Mouse (Mus musculus) embryonic facial prominence, embryonic 10.5 days (tissue): Measurements from ENCODE around the gene Prkab1. TPM values are rescaled to one million over a fixed set of nuclear protein-coding genes. Genes with fewer than 3 reads are reported as not detected.

Source experiments
- DNase-seq: peaks from one replicate; pipeline ENCODE4 v3.0.0-alpha.2; 2017; ENCODE audit warnings: low spot score
- H3K27ac ChIP-seq: fragments of 300-500 bp; sonication (generic); replicated peaks from 2 replicates; pipeline ENCODE4 v1.5.1; 2016; ENCODE audit warnings: mild to moderate bottlenecking
- H3K27me3 ChIP-seq: fragments of 300-500 bp; sonication (generic); replicated peaks from 2 replicates; pipeline ENCODE4 v1.6.1; 2016; ENCODE audit warnings: low read depth, mild to moderate bottlenecking; ENCODE audit not compliant: poor library complexity, severe bottlenecking
- H3K36me3 ChIP-seq: fragments of 300-500 bp; sonication (generic); replicated peaks from 2 replicates; pipeline ENCODE4 v1.6.1; 2016; ENCODE audit warnings: mild to moderate bottlenecking, moderate library complexity
- H3K4me1 ChIP-seq: fragments of 300-500 bp; sonication (generic); 2 replicates; pipeline ENCODE4 v1.6.1; 2016
- H3K4me3 ChIP-seq: fragments of 300-500 bp; sonication (generic); 2 replicates; pipeline ENCODE4 v1.5.1; 2016; ENCODE audit warnings: mild to moderate bottlenecking, moderate library complexity
- H3K9me3 ChIP-seq: fragments of 300-500 bp; sonication (generic); 2 replicates; pipeline ENCODE4 v1.6.1; 2016; ENCODE audit warnings: mild to moderate bottlenecking
- WGBS: fragments of 180-500 bp; shearing (Covaris S2); methylation state at CpG from one replicate; pipeline ENCODE4 v1.1.7; 2016; 5-methylcytosine and 5-hydroxymethylcytosine counted together
- polyA plus RNA-seq: library from polyadenylated mRNA; unstranded; fragments of >200 nt; fragmentation: Nextera tagmentation; extraction: Ambion mirVana; gene quantifications from 2 replicates; pipeline ENCODE4 v1.2.1, GENCODE M21; 2016

Gene Prkab1
- polyA plus RNA-seq, 1 experiment from 2014 or later: 79.2 TPM

GRCm38 (mm10) chr5:116030566-116031189 lies 6.4 kb upstream of the Prkab1 start:
- DNase-seq: no peak
- Histone ChIP-seq H3K36me3 (no peaks in the 10 kb centered on the region), H3K27me3 (peaks cover 11% of the 10 kb centered on the region), H3K27ac (no peak overlapping the region), H3K9me3 (no peaks in the 10 kb centered on the region), H3K4me3 (peak overlapping the region; percentile 37), H3K4me1 (peaks cover 14% of the 10 kb centered on the region)
- WGBS: 6% methylated on average over 19 of the region's 19 CpGs

- Histone ChIP-seq H3K27ac (no peak overlapping the region), H3K4me1 (peaks cover 17% of the 10 kb centered on the region), H3K4me3 (no peak overlapping the region), H3K27me3 (peaks cover 11% of the 10 kb centered on the region), H3K36me3 (no peaks in the 10 kb centered on the region), H3K9me3 (no peaks in the 10 kb centered on the region)
- no peak for DNase-seq
- WGBS: 70% methylated on average over 7 of the region's 7 CpGs
These were observed 4.8 kb upstream of the Prkab1 start for GRCm38 (mm10) chr5:116029071-116029470.

DNA sequence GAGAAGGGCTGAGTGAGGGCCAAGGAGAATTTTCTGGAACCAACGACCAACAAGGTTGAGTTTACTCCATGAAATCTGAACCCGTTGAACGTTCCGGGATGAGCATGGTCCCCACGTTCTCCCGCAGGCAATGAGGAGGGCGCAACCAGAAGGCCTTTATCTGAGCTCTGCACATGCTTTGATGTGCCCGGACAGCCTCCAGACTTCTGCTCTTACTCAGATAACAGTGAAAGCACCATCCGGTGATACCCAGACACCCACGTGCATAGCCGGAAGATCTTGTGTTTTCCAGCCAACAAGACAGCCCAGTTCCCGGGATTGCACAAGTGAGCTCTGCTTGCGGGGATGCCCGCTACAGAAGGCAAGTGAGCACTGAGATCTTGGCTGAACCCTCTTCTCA lies 2.3 kb upstream of the Prkab1 start:
- no peaks in the 10 kb centered on the region for H3K9me3 ChIP-seq
- WGBS: 92% methylated on average over 14 of the region's 14 CpGs
- H3K4me3 ChIP-seq: no peak overlapping the region
- H3K27ac ChIP-seq: no peak overlapping the region
- DNase-seq: no peak
- H3K4me1 ChIP-seq: peaks cover 37% of the 10 kb centered on the region
- H3K36me3 ChIP-seq: peaks cover 10% of the 10 kb centered on the region
- H3K27me3 ChIP-seq: peaks cover 11% of the 10 kb centered on the region

DNA sequence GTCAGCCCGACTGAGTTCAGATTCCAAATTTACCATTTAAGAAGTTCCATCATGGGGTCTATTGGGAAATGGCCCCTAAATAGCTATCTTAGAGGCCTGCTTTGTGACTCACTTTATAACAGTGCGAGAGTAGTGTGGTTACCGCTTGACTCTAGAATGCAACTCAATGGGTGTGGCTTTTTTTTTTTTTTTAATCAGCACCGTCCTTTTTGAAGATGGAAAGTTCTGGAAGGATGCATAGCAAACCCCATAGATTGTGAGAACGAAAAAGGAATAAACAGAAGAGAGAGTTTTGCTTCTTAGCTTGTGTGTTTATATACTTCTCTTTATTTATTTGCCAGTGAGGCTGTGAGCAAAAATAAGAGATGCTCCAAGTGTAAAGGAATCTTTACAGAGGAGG lies 1.8 kb upstream of the Prkab1 start:
- no peaks in the 10 kb centered on the region for H3K9me3 ChIP-seq
- 93% methylated on average over 5 of the region's 5 CpGs for WGBS
- H3K27ac ChIP-seq: no peak overlapping the region
- no peak for DNase-seq
- H3K27me3 ChIP-seq: peaks cover 11% of the 10 kb centered on the region
- H3K4me1 ChIP-seq: peaks cover 37% of the 10 kb centered on the region
- H3K4me3 ChIP-seq: no peak overlapping the region
- H3K36me3 ChIP-seq: peaks cover 14% of the 10 kb centered on the region

- H3K4me3 ChIP-seq: peak overlapping the region; percentile 91
- no peak for DNase-seq
- peak overlapping the region; percentile 94 for H3K27ac ChIP-seq
- no peaks in the 10 kb centered on the region for H3K27me3 ChIP-seq
- peaks cover 37% of the 10 kb centered on the region for H3K36me3 ChIP-seq
- WGBS: under 1% methylated on average over 28 of the region's 28 CpGs
- H3K9me3 ChIP-seq: no peaks in the 10 kb centered on the region
- H3K4me1 ChIP-seq: peaks cover 23% of the 10 kb centered on the region
These were observed 455 bp downstream of the Prkab1 start for GRCm38 (mm10) chr5:116023821-116024284.

- peak overlapping the region; percentile 94 for H3K27ac ChIP-seq
These were observed 1.1 kb downstream of the Prkab1 start for GRCm38 (mm10) chr5:116023251-116023661.

GRCm38 (mm10) chr5:116022658-116023200 lies 1.6 kb downstream of the Prkab1 start:
- Histone ChIP-seq H3K4me1 (peaks cover 23% of the 10 kb centered on the region), H3K27me3 (no peaks in the 10 kb centered on the region), H3K27ac (peak overlapping the region; percentile 94; the same call in 1 of the 2 replicates), H3K9me3 (no peaks in the 10 kb centered on the region), H3K36me3 (peaks cover 48% of the 10 kb centered on the region), H3K4me3 (peak overlapping the region; percentile 91)
- DNase-seq: no peak
- WGBS: 83% methylated on average over 7 of the region's 7 CpGs

More at GRCm38 (mm10) chr5:116023251-116023661, 1.1 kb downstream of the Prkab1 start:
- Histone ChIP-seq H3K9me3 (no peaks in the 10 kb centered on the region), H3K4me1 (peaks cover 23% of the 10 kb centered on the region), H3K36me3 (peaks cover 43% of the 10 kb centered on the region), H3K27me3 (no peaks in the 10 kb centered on the region), H3K4me3 (peak overlapping the region; percentile 91)
- no peak for DNase-seq
- whole genome bisulfite sequencing: 28% methylated on average over 8 of the region's 8 CpGs

GRCm38 (mm10) chr5:116022131-116022530 lies 2.2 kb downstream of the Prkab1 start:
- no peak for DNase-seq
- Histone ChIP-seq H3K27ac (no peak overlapping the region), H3K36me3 (peaks cover 54% of the 10 kb centered on the region), H3K4me1 (peaks cover 23% of the 10 kb centered on the region), H3K9me3 (no peaks in the 10 kb centered on the region), H3K27me3 (no peaks in the 10 kb centered on the region), H3K4me3 (peak overlapping the region; percentile 91)
- 92% methylated on average over 12 of the region's 12 CpGs for WGBS

GRCm38 (mm10) chr5:116021552-116021951 lies 2.8 kb downstream of the Prkab1 start:
- H3K4me1 ChIP-seq: peaks cover 23% of the 10 kb centered on the region
- no peak overlapping the region for H3K4me3 ChIP-seq
- no peaks in the 10 kb centered on the region for H3K27me3 ChIP-seq
- no peak overlapping the region for H3K27ac ChIP-seq
- WGBS: 90% methylated on average over 14 of the region's 14 CpGs
- no peaks in the 10 kb centered on the region for H3K9me3 ChIP-seq
- peaks cover 60% of the 10 kb centered on the region for H3K36me3 ChIP-seq
- DNase-seq: no peak

DNA sequence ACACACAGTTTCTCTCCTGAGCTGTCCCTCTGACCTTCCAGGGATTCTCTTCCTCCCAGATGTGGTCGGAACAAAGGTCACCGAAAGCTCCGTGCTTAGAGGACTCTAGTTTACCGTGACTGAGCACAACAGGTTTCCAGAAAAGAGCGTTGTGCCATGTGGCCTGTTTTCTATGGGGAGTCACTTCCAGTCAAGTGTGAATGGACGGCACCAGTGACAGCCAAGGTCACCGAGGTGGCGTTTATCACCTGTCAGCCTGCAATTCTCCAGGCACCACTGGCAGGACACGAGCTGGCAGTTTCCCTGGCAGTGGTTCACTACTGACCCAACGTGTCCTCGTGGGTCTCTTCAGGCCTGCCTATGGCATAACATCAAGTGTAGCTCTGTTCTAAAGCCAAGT lies 4.9 kb downstream of the Prkab1 start:
- 86% methylated on average over 11 of the region's 11 CpGs for WGBS
- Histone ChIP-seq H3K9me3 (no peaks in the 10 kb centered on the region), H3K36me3 (peaks cover 81% of the 10 kb centered on the region)

GRCm38 (mm10) chr5:116018784-116019183 lies 5.5 kb downstream of the Prkab1 start:
- no peaks in the 10 kb centered on the region for H3K9me3 ChIP-seq
- DNase-seq: no peak
- no peak overlapping the region for H3K27ac ChIP-seq
- no peaks in the 10 kb centered on the region for H3K27me3 ChIP-seq
- peaks cover 19% of the 10 kb centered on the region for H3K4me1 ChIP-seq
- peaks cover 87% of the 10 kb centered on the region for H3K36me3 ChIP-seq
- WGBS: 88% methylated on average over 6 of the region's 6 CpGs
- H3K4me3 ChIP-seq: no peak overlapping the region

More for the DNA sequence above, 4.9 kb downstream of the Prkab1 start:
- no peak for DNase-seq
- Histone ChIP-seq H3K27me3 (no peaks in the 10 kb centered on the region), H3K27ac (no peak overlapping the region), H3K4me1 (peaks cover 20% of the 10 kb centered on the region), H3K4me3 (no peak overlapping the region)

DNA sequence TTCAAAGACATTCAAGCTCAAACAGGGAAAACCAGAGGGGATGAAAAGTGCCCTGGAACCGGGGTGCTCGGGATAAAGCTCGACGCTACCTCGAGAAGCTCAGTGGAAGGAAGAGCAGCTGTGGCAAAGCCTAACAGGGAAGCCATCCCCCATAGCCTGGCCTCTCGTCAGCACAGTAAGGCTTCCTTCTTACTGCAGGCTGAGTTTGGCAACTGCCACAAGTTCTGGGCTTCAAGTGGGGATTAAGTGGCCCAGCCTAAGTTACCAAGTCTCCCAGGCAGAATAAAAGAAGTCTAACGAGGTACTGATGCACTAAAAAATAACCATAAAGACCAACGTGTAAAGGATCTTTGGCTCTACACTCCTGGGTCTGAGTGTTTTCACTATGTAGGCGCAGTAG lies 6.1 kb downstream of the Prkab1 start:
- H3K9me3 ChIP-seq: no peaks in the 10 kb centered on the region
- no peak for DNase-seq
- peaks cover 93% of the 10 kb centered on the region for H3K36me3 ChIP-seq
- H3K27ac ChIP-seq: no peak overlapping the region
- WGBS: 92% methylated on average over 9 of the region's 9 CpGs
- peaks cover 13% of the 10 kb centered on the region for H3K4me1 ChIP-seq
- no peaks in the 10 kb centered on the region for H3K27me3 ChIP-seq
- no peak overlapping the region for H3K4me3 ChIP-seq

DNA sequence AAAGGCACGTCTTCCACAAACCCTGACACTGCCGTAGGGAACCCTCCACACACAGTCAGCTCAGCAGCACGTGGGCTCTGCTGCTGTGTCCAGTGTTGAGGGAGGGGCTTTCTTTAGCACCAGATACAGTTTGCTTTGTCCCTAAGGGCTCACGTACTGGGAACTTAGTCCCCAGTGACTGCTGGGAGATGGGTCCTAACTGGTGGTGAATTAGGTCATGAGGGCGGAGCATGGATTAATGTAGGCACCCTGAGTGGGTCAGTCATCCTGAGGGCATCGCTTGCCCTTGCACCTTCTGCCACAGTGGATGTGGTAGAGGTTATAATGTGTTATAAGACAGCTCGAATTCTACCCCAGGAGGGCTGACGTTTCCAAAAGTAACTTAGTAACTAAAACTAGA lies 6.9 kb downstream of the Prkab1 start:
- Histone ChIP-seq H3K4me3 (no peak overlapping the region), H3K27ac (no peak overlapping the region), H3K27me3 (no peaks in the 10 kb centered on the region), H3K9me3 (no peaks in the 10 kb centered on the region), H3K4me1 (peaks cover 5% of the 10 kb centered on the region), H3K36me3 (peaks cover 100% of the 10 kb centered on the region)
- 92% methylated on average over 8 of the region's 8 CpGs for WGBS
- DNase-seq: no peak
